Mouse (Mus musculus): ENCODE measurements around the gene Pip5k1c. TPM values are rescaled to one million over a fixed set of nuclear protein-coding genes. Genes with fewer than 3 reads are reported as not detected.
A peak's percentile ranks its signal among the peaks of the same experiment; 100 is the strongest.

Pip5k1c gene
- polyA plus RNA-seq, 1 experiment from 2014 or later = 58.5 TPM

GRCm38 (mm10) chr10:81345162-81345534, 52.4 kb downstream of the Pip5k1c start:
- Histone ChIP-seq H3K4me2 (replicated peaks) (no peak overlapping the region), H3K36me3 (peaks cover 23% of the 10 kb centered on the region), H3K4me1 (peaks cover 41% of the 10 kb centered on the region), H3K9ac (no peak overlapping the region), H3K27ac (no peak overlapping the region), H3K4me3 (no peak overlapping the region), H3K27me3 (peaks cover 71% of the 10 kb centered on the region), H3K9me3 (no peaks in the 10 kb centered on the region)
- ATAC-seq (ENCODE audit: low FRiP score, low read depth) = no peak
- 81% methylated on average over 4 of the region's 4 CpGs for WGBS

GRCm38 (mm10) chr10:81346453-81347067, 53.8 kb downstream of the Pip5k1c start:
- ATAC-seq (ENCODE audit: low FRiP score, low read depth) = no peak
- H3K4me2 ChIP-seq (replicated peaks) = peak overlapping the region; percentile 63
- H3K4me1 ChIP-seq = peaks cover 41% of the 10 kb centered on the region
- H3K9me3 ChIP-seq = no peaks in the 10 kb centered on the region
- 6% methylated on average over 55 of the region's 55 CpGs for WGBS
- H3K4me3 ChIP-seq = peak overlapping the region; percentile 37
- H3K9ac ChIP-seq = peak overlapping the region; percentile 58
- no peak overlapping the region for H3K27ac ChIP-seq
- peaks cover 57% of the 10 kb centered on the region for H3K27me3 ChIP-seq
- peaks cover 23% of the 10 kb centered on the region for H3K36me3 ChIP-seq

GRCm38 (mm10) chr10:81349146-81349545, 56.4 kb downstream of the Pip5k1c start:
- H3K27ac ChIP-seq = 0 out of 2 replicates have a peak overlapping the region, but pooled peaks have one; percentile 15

GRCm38 (mm10) chr10:81349961-81350350, 57.2 kb downstream of the Pip5k1c start:
- WGBS = under 1% methylated on average over 25 of the region's 29 CpGs

More at GRCm38 (mm10) chr10:81349146-81349545, 56.4 kb downstream of the Pip5k1c start:
- WGBS = 7% methylated on average over 12 of the region's 12 CpGs
- peaks cover 23% of the 10 kb centered on the region for H3K36me3 ChIP-seq
- peaks cover 34% of the 10 kb centered on the region for H3K4me1 ChIP-seq
- no peak for ATAC-seq (ENCODE audit: low FRiP score, low read depth)
- H3K9ac ChIP-seq = peak overlapping the region; percentile 94
- peak overlapping the region; percentile 88 for H3K4me3 ChIP-seq
- H3K4me2 ChIP-seq (replicated peaks) = peak overlapping the region; percentile 93
- no peaks in the 10 kb centered on the region for H3K9me3 ChIP-seq
- peaks cover 31% of the 10 kb centered on the region for H3K27me3 ChIP-seq

GRCm38 (mm10) chr10:81350351-81351063, 57.7 kb downstream of the Pip5k1c start, which contains the start of gene Hmg20b:
Gene Hmg20b (minus strand): TSS chr10:81350480.
- ATAC-seq (ENCODE audit: low FRiP score, low read depth) = peak; percentile 96
- peaks cover 18% of the 10 kb centered on the region for H3K27me3 ChIP-seq
- peak within 1 kb of the TSS; percentile 88 for H3K4me3 ChIP-seq
- H3K27ac ChIP-seq = peak within 1 kb of the TSS; percentile 63
- peak within 1 kb of the TSS; percentile 94 for H3K9ac ChIP-seq
- H3K9me3 ChIP-seq = no peaks in the 10 kb centered on the region
- peaks cover 18% of the 10 kb centered on the region for H3K36me3 ChIP-seq
- peak within 1 kb of the TSS; percentile 93 for H3K4me2 ChIP-seq (replicated peaks)
- H3K4me1 ChIP-seq = peaks cover 36% of the 10 kb centered on the region
- WGBS = under 1% methylated on average over 54 of the region's 54 CpGs

More at GRCm38 (mm10) chr10:81349961-81350350, 57.2 kb downstream of the Pip5k1c start:
- Histone ChIP-seq H3K9ac (peak overlapping the region; percentile 94), H3K4me2 (replicated peaks) (peak overlapping the region; percentile 93), H3K36me3 (peaks cover 23% of the 10 kb centered on the region), H3K27me3 (peaks cover 24% of the 10 kb centered on the region), H3K9me3 (no peaks in the 10 kb centered on the region), H3K4me1 (peaks cover 36% of the 10 kb centered on the region), H3K27ac (peak overlapping the region; percentile 63), H3K4me3 (peak overlapping the region; percentile 88)
- peak; percentile 28 for ATAC-seq (ENCODE audit: low FRiP score, low read depth)

- 16% methylated on average over 9 of the region's 9 CpGs for WGBS
- H3K4me1 ChIP-seq = peaks cover 33% of the 10 kb centered on the region
- no peak overlapping the region for H3K27ac ChIP-seq
- ATAC-seq (ENCODE audit: low FRiP score, low read depth) = no peak
- no peak overlapping the region for H3K4me2 ChIP-seq (replicated peaks)
- H3K9me3 ChIP-seq = no peaks in the 10 kb centered on the region
- H3K4me3 ChIP-seq = no peak overlapping the region
- peaks cover 15% of the 10 kb centered on the region for H3K36me3 ChIP-seq
- H3K9ac ChIP-seq = peak overlapping the region; percentile 25; the same call in 1 of the 2 replicates
- H3K27me3 ChIP-seq = peaks cover 9% of the 10 kb centered on the region
Observed at GRCm38 (mm10) chr10:81351678-81352291, 59.0 kb downstream of the Pip5k1c start.

- H3K27me3 ChIP-seq = no peaks in the 10 kb centered on the region
- H3K27ac ChIP-seq = no peak overlapping the region
- H3K4me2 ChIP-seq (replicated peaks) = no peak overlapping the region
- H3K4me3 ChIP-seq = no peak overlapping the region
- ATAC-seq (ENCODE audit: low FRiP score, low read depth) = no peak
- H3K4me1 ChIP-seq = peaks cover 28% of the 10 kb centered on the region
- H3K9me3 ChIP-seq = no peaks in the 10 kb centered on the region
- H3K36me3 ChIP-seq = no peaks in the 10 kb centered on the region
- peak overlapping the region; percentile 39; the same call in 1 of the 2 replicates for H3K9ac ChIP-seq
- WGBS = 73% methylated on average over 9 of the region's 9 CpGs
Observed at GRCm38 (mm10) chr10:81354738-81355477, 62.1 kb downstream of the Pip5k1c start.

- no peaks in the 10 kb centered on the region for H3K27me3 ChIP-seq
- H3K4me2 ChIP-seq (replicated peaks) = no peak overlapping the region
- 67% methylated on average over 4 of the region's 4 CpGs for WGBS
- no peak for ATAC-seq (ENCODE audit: low FRiP score, low read depth)
- no peak overlapping the region for H3K9ac ChIP-seq
- no peak overlapping the region for H3K4me3 ChIP-seq
- H3K9me3 ChIP-seq = no peaks in the 10 kb centered on the region
- H3K27ac ChIP-seq = no peak overlapping the region
- H3K36me3 ChIP-seq = no peaks in the 10 kb centered on the region
- peaks cover 29% of the 10 kb centered on the region for H3K4me1 ChIP-seq
Observed at GRCm38 (mm10) chr10:81355533-81355932, 62.8 kb downstream of the Pip5k1c start.

- WGBS = 43% methylated on average over 12 of the region's 12 CpGs
- peak overlapping the region; percentile 73 for H3K4me3 ChIP-seq
- peak overlapping the region; percentile 97 for H3K4me2 ChIP-seq (replicated peaks)
- no peaks in the 10 kb centered on the region for H3K27me3 ChIP-seq
- H3K36me3 ChIP-seq = peaks cover 7% of the 10 kb centered on the region
- no peak for ATAC-seq (ENCODE audit: low FRiP score, low read depth)
- peak overlapping the region; percentile 39; the same call in 1 of the 2 replicates for H3K9ac ChIP-seq
- H3K27ac ChIP-seq = no peak overlapping the region
- H3K9me3 ChIP-seq = no peaks in the 10 kb centered on the region
- H3K4me1 ChIP-seq = peaks cover 34% of the 10 kb centered on the region
Observed at GRCm38 (mm10) chr10:81356352-81356990, 63.7 kb downstream of the Pip5k1c start.

- Histone ChIP-seq H3K9me3 (no peaks in the 10 kb centered on the region), H3K36me3 (peaks cover 14% of the 10 kb centered on the region), H3K27me3 (no peaks in the 10 kb centered on the region), H3K4me2 (replicated peaks) (peak within 1 kb of the TSS; percentile 97), H3K4me3 (peak within 1 kb of the TSS; percentile 73), H3K4me1 (peaks cover 34% of the 10 kb centered on the region), H3K9ac (peak within 1 kb of the TSS; percentile 86), H3K27ac (no peak within 1 kb of the TSS)
- ATAC-seq (ENCODE audit: low FRiP score, low read depth) = peak; percentile 85
- WGBS = 1% methylated on average over 79 of the region's 79 CpGs
Observed at GRCm38 (mm10) chr10:81356991-81357844, 64.5 kb downstream of the Pip5k1c start, which contains the start of gene Mfsd12. Gene Mfsd12 (plus strand): TSS chr10:81357491.

All from limb, embryonic 13.5 days (tissue).